Mouse (Mus musculus) heart, adult 2 months (tissue): Measurements from ENCODE around the gene Stip1.

Experiments used
- CTCF ChIP-seq: fragments of 200-600 bp; IDR thresholded peaks from 2 replicates; pipeline ENCODE4 v1.8.1; 2022; ENCODE audit warnings: antibody characterized with exemption, mild to moderate bottlenecking, moderate library complexity
- EP300 ChIP-seq: fragments of 200-500 bp; IDR thresholded peaks from 2 replicates; pipeline ENCODE4 v1.6.1; 2011; ENCODE audit warnings: low read depth, low read length, control low read depth; ENCODE audit not compliant: insufficient read depth
- POLR2A ChIP-seq: fragments of 200-500 bp; IDR thresholded peaks from 2 replicates; pipeline ENCODE4 v1.6.1; 2011; ENCODE audit warnings: mild to moderate bottlenecking, low read depth, low read length, control low read depth; ENCODE audit not compliant: insufficient read depth

GRCm38 (mm10) chr19:6987061-6987903 is 52.5 kb downstream of the Stip1 start, which contains the start of gene Vegfb:
- TF ChIP-seq CTCF, result no peak
- no peak for TF ChIP-seq EP300
- TF ChIP-seq POLR2A, result no peak; the same call in 1 of the 2 replicates
